Mouse (Mus musculus) midbrain, embryonic 16.5 days (tissue): ENCODE measurements around the gene Coasy. TPM values are rescaled to one million over a fixed set of nuclear protein-coding genes. Genes with fewer than 3 reads are reported as not detected.

ENCODE experiments used
- ATAC-seq: fragments of 200-750 bp; cut with Nextera tagmentation; 2 replicates; pipeline ENCODE4 v1.8.0; 2017; ENCODE audit warnings: moderate TSS enrichment
- H3K27ac ChIP-seq: fragments of 300-500 bp; sonication (generic); 2 replicates; pipeline ENCODE4 v1.5.1; 2014; ENCODE audit warnings: mild to moderate bottlenecking, low read length, mixed read lengths
- H3K27me3 ChIP-seq: fragments of 300-500 bp; sonication (generic); 2 replicates; pipeline ENCODE4 v1.6.1; 2014; ENCODE audit warnings: low read depth, low read length, mixed read lengths; ENCODE audit not compliant: control insufficient read depth, insufficient read depth
- H3K36me3 ChIP-seq: fragments of 300-500 bp; sonication (generic); 2 replicates; pipeline ENCODE4 v1.6.1; 2014; ENCODE audit warnings: mild to moderate bottlenecking, low read length, moderate library complexity, mixed read lengths; ENCODE audit not compliant: control insufficient read depth, insufficient read depth
- H3K4me1 ChIP-seq: fragments of 300-500 bp; sonication (generic); 2 replicates; pipeline ENCODE4 v1.6.1; 2014; ENCODE audit warnings: mild to moderate bottlenecking, low read length, mixed read lengths; ENCODE audit not compliant: control insufficient read depth, insufficient read depth
- H3K4me2 ChIP-seq: fragments of 300-500 bp; sonication (generic); 2 replicates; pipeline ENCODE4 v1.6.1; 2014; ENCODE audit warnings: mild to moderate bottlenecking, low read length, mixed read lengths
- H3K4me3 ChIP-seq: fragments of 300-500 bp; sonication (generic); 2 replicates; pipeline ENCODE4 v1.5.1; 2014; ENCODE audit warnings: low read depth, mild to moderate bottlenecking, low read length, moderate library complexity, mixed read lengths
- H3K9ac ChIP-seq: fragments of 300-500 bp; sonication (generic); 2 replicates; pipeline ENCODE4 v1.6.1; 2014; ENCODE audit warnings: low read depth, low read length, mixed read lengths
- H3K9me3 ChIP-seq: fragments of 300-500 bp; sonication (generic); replicated peaks from 2 replicates; pipeline ENCODE4 v1.6.1; 2014; ENCODE audit warnings: mild to moderate bottlenecking, low read length, mixed read lengths; ENCODE audit not compliant: control insufficient read depth, poor library complexity, severe bottlenecking
- WGBS: fragments of 180-500 bp; shearing (Covaris S2); extraction: QIAGEN DNeasy Blood & Tissue Kit; methylation state at CpG from one replicate; pipeline ENCODE4 v1.1.7; 2014; 5-methylcytosine and 5-hydroxymethylcytosine counted together
- polyA plus RNA-seq: library from polyadenylated mRNA; unstranded; fragments of >200 nt; fragmentation: Nextera tagmentation; extraction: Ambion mirVana; gene quantifications from 2 replicates; pipeline ENCODE4 v1.2.1, GENCODE M21; 2015

Gene Coasy
- polyA plus RNA-seq, 1 experiment from 2014 or later: 43.5 TPM

- H3K27ac ChIP-seq: no peak overlapping the region
Measured at GRCm38 (mm10) chr11:101130056-101130756, 47.8 kb downstream of the Coasy start.

DNA sequence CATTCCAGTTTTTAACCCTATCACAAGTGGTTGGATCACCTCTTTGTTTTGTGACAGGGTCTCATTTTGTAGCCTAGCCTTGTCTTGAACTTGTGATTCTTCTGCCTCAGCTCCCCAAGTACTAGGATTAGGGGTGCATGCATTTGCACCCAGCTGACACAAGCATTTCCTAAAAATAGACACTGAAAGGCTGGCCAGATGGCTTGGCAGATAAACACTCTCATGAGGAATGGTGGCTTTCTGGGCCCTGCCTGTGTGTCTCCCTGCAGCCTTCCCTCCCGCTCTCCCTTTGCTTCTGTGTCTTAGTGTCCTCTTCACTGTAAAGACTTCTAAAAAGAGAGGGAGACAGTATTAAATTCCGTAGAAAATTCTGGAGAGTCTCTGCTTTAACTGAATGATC lies 48.8 kb downstream of the Coasy start:
- no peaks in the 10 kb centered on the region for H3K27me3 ChIP-seq
- no peaks in the 10 kb centered on the region for H3K4me1 ChIP-seq
- H3K27ac ChIP-seq: no peak overlapping the region
- no peak overlapping the region for H3K9ac ChIP-seq
- H3K4me2 ChIP-seq: no peak overlapping the region
- 93% methylated on average over 2 of the region's 2 CpGs for WGBS
- H3K4me3 ChIP-seq: no peak overlapping the region
- no peak for ATAC-seq
- H3K36me3 ChIP-seq: peaks cover 9% of the 10 kb centered on the region
- 0 out of 2 replicates have a peak, but pooled peaks cover 2% of the 10 kb centered on the region for H3K9me3 ChIP-seq

More at GRCm38 (mm10) chr11:101130056-101130756, 47.8 kb downstream of the Coasy start:
- ATAC-seq: no peak
- Histone ChIP-seq H3K4me1 (no peaks in the 10 kb centered on the region), H3K9me3 (0 out of 2 replicates have a peak, but pooled peaks cover 2% of the 10 kb centered on the region), H3K4me3 (no peak overlapping the region), H3K27me3 (no peaks in the 10 kb centered on the region), H3K4me2 (no peak overlapping the region), H3K9ac (no peak overlapping the region), H3K36me3 (peaks cover 16% of the 10 kb centered on the region)
- WGBS: 57% methylated on average over 18 of the region's 18 CpGs

GRCm38 (mm10) chr11:101131701-101132100 lies 49.3 kb downstream of the Coasy start:
- peaks cover 4% of the 10 kb centered on the region for H3K36me3 ChIP-seq
- WGBS: 92% methylated on average over 6 of the region's 6 CpGs
- no peaks in the 10 kb centered on the region for H3K9me3 ChIP-seq
- no peaks in the 10 kb centered on the region for H3K4me1 ChIP-seq
- no peak for ATAC-seq
- H3K4me3 ChIP-seq: no peak overlapping the region
- no peaks in the 10 kb centered on the region for H3K27me3 ChIP-seq
- H3K4me2 ChIP-seq: no peak overlapping the region
- no peak overlapping the region for H3K9ac ChIP-seq
- no peak overlapping the region for H3K27ac ChIP-seq

DNA sequence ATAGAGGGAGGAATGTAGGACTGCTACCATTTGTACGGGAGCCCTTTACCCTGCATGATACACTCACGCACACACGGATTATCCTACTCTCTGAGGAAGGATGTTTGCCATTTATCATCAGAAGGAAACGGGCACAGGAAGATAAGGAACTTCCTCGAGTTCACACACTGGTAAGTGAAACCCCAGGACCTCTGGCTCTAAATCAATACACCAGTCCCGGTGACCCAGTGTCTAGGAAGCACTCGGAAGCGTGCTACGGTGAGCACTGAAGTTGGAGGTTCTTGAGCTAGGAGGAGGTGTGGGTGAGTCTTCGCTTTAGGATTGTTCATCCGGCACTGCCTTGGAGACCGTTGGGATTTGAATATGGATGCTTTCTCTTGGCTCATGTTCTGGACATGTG lies 50.7 kb downstream of the Coasy start:
- Histone ChIP-seq H3K27me3 (no peaks in the 10 kb centered on the region), H3K4me1 (no peaks in the 10 kb centered on the region), H3K4me2 (no peak overlapping the region), H3K9me3 (no peaks in the 10 kb centered on the region), H3K9ac (no peak overlapping the region), H3K27ac (no peak overlapping the region), H3K4me3 (no peak overlapping the region), H3K36me3 (no peaks in the 10 kb centered on the region)
- WGBS: 81% methylated on average over 12 of the region's 12 CpGs
- no peak for ATAC-seq

DNA sequence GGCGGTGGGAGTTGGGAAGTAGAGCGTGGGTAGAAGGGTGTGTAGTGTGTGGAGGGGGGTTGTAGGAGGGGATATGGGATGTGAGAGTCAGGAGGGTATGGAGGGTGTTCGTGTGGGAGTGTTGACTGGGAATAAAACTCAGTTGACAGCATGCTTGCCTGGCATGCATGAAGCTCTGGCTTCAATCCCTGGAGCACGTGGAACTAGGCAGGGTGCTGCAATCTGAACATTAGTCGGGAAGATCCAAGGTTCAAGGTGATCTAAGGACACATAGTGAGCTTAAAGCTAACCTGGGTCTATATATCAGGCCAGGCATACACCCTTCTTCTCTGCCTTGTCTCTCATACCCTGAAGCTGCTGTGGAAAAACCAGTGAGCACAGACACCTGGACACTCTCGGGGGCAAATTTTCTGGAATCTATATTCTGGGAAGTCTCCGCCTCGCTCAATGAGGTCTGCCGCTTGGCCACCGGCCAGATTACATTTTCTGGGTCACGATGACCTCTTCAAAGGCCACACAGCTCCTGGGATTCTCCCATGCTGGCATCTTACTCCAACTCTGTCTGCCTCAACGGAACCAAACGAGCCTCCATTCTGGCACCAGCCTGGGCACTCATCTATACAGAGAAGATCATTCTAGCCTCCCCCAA lies 52.0 kb downstream of the Coasy start:
- no peak for ATAC-seq
- H3K9me3 ChIP-seq: no peaks in the 10 kb centered on the region
- H3K36me3 ChIP-seq: no peaks in the 10 kb centered on the region
- no peak overlapping the region for H3K9ac ChIP-seq
- H3K4me2 ChIP-seq: no peak overlapping the region
- no peaks in the 10 kb centered on the region for H3K27me3 ChIP-seq
- no peak overlapping the region for H3K4me3 ChIP-seq
- whole genome bisulfite sequencing: 86% methylated on average over 13 of the region's 13 CpGs
- no peaks in the 10 kb centered on the region for H3K4me1 ChIP-seq
- H3K27ac ChIP-seq: no peak overlapping the region

Other genes with a start within 250 kb of the Coasy start
- gene Stat5b, start 231.8 kb upstream of the Coasy start, polyA plus RNA-seq: 17.5 and 22.9 TPM in 2 replicates
- gene Stat5a, start 223.2 kb upstream of the Coasy start, polyA plus RNA-seq: 2.1 and 3.2 TPM in 2 replicates
- gene Stat3, start 143.0 kb upstream of the Coasy start, polyA plus RNA-seq: 37.3 and 39.0 TPM in 2 replicates
- 40.0 TPM in 2 replicates for gene Cavin1, start 111.7 kb upstream of the Coasy start, polyA plus RNA-seq
- 155 and 172 TPM in 2 replicates for gene Atp6v0a1, start 73.1 kb upstream of the Coasy start, polyA plus RNA-seq
- 13.2 and 14.2 TPM in 2 replicates for gene Naglu, start 12.6 kb upstream of the Coasy start, polyA plus RNA-seq
- gene Hsd17b1, start 4.2 kb upstream of the Coasy start, polyA plus RNA-seq: 0.21 and 0.49 TPM in 2 replicates
- 93.8 and 96.5 TPM in 2 replicates for gene Mlx, start 4.7 kb downstream of the Coasy start, polyA plus RNA-seq
- 15.2 and 17.6 TPM in 2 replicates for gene Psmc3ip, start 12.9 kb downstream of the Coasy start, polyA plus RNA-seq
- 24.4 and 25.4 TPM in 2 replicates for gene Retreg3, start 37.3 kb downstream of the Coasy start, polyA plus RNA-seq
- gene Tubg1, start 37.4 kb downstream of the Coasy start, polyA plus RNA-seq: 72.6 and 75.0 TPM in 2 replicates
- gene Tubg2, start 73.3 kb downstream of the Coasy start, polyA plus RNA-seq: 62.9 and 71.4 TPM in 2 replicates
- gene Cntnap1, start 88.0 kb downstream of the Coasy start, polyA plus RNA-seq: 4.2 and 4.7 TPM in 2 replicates
- gene Plekhh3, start 88.8 kb downstream of the Coasy start, polyA plus RNA-seq: 6.5 and 7.6 TPM in 2 replicates
- 0.47 and 0.62 TPM in 2 replicates for gene Ccr10, start 92.9 kb downstream of the Coasy start, polyA plus RNA-seq
- gene Ezh1, start 143.9 kb downstream of the Coasy start, polyA plus RNA-seq: 30.8 and 34.4 TPM in 2 replicates
- gene Ramp2, start 163.5 kb downstream of the Coasy start, polyA plus RNA-seq: 79.5 and 83.8 TPM in 2 replicates
- gene Vps25, start 171.1 kb downstream of the Coasy start, polyA plus RNA-seq: 115 and 119 TPM in 2 replicates
- gene Wnk4, start 178.0 kb downstream of the Coasy start, polyA plus RNA-seq: 6.4 and 7.4 TPM in 2 replicates
- 0.71 and 0.80 TPM in 2 replicates for gene Cntd1, start 196.4 kb downstream of the Coasy start, polyA plus RNA-seq
- gene Coa3, start 196.5 kb downstream of the Coasy start, polyA plus RNA-seq: 208 and 224 TPM in 2 replicates
- gene Becn1, start 219.7 kb downstream of the Coasy start, polyA plus RNA-seq: 159 and 177 TPM in 2 replicates
- 107 and 121 TPM in 2 replicates for gene Psme3, start 233.6 kb downstream of the Coasy start, polyA plus RNA-seq
- 2.0 and 2.2 TPM in 2 replicates for gene Aoc2, start 242.5 kb downstream of the Coasy start, polyA plus RNA-seq
- gene Aoc3, start 248.0 kb downstream of the Coasy start, polyA plus RNA-seq: 0.13 and 0.14 TPM in 2 replicates